Mouse (Mus musculus) lung, adult 18-20 months (tissue): ENCODE results near the gene Cenps.
"Not testable (repeated sequence)": the region's sequence is repeated elsewhere in the genome, so short reads cannot be mapped to it uniquely, and the experiment has no call there.

Source experiments
- DNase-seq, 2 experiments: peaks; one replicate each; pipeline ENCODE4 v3.0.0; 2022; ENCODE audit warnings: mixed read lengths in 2 of 2

Cenps gene

DNA sequence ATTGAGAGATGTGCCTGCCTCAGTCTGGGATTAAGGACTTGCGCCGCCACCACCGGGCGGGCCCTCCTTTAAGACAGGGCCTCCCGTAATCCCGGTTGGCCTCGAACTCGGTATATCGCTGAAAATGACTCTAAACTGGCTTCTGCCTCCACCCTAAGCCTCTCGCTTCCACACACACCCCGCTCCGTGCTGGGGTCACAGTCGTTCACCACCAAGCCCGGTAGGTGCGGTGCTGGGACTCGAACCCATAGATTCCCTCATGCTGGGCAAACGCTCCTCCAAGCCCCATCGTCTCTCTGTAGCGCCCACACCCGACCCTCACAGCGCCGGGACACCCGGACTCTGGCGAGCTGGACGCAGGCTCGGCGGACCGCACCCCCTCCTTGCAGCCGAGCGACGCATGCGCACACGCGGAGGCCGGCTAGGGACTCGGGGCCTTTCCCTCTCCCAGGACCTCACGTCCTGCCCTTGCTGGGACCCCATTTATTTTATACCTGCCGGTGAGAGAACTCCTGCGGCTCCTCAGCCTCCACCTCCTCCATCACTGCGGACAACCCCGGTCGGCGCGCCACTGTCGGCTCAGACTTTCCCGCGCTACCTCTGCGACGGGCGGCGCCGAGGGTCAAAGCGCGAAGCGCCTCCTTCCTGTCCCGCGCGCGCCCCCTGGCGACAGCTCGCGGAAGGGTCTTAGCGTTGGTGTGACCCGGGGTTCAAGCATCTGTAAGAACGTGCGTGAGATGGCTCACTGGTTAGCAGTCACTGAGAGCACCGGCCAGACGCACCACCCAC, at the start of gene Cenps:
Cenps (minus strand) TSS at position 648 of the 789 bp plus-strand sequence.
- DNase-seq = peak; percentile 83 to 88

DNA sequence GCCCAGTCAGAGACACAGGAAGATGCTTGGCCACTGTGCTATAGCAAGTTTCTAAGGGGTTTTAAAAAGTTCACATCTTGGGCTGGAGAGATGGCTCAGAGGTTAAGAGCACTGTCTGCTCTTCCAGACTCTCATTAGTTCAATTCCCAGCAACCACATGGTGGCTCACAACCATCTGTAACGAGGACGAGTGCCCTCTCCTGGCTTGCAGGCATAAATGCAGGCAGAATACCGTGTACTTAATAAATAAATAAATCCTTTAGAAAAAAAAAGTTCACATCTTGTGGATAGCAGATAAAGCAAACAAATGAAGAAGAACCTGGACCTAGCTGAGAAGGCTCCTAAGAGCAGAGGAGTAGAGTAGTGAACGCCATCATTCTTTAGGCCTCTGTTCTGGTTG, 45.3 kb upstream of the Cenps start:
- peak in 1 of 2 experiments; percentile 36 for DNase-seq

DNA sequence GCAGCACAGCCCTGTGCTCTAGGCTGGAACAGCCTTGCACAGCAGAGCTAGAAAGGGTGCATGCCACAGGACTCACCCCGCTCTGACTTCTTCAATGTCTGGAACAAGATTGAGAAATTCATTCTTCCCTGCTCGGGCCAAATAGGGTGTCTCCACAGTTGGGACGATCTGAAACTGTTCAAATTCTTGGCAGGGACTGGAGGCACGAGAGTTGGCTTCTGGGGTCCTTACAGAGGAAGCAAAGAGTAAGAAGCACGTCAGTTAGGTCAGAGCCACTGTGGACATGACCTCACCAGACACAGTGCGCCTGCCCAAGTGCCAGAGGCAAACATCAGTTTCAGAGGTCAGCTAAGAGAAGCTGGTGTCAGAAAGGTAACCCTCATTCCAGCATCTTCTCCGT, 44.8 kb upstream of the Cenps start:
- peak; percentile 58 to 60 for DNase-seq

DNA sequence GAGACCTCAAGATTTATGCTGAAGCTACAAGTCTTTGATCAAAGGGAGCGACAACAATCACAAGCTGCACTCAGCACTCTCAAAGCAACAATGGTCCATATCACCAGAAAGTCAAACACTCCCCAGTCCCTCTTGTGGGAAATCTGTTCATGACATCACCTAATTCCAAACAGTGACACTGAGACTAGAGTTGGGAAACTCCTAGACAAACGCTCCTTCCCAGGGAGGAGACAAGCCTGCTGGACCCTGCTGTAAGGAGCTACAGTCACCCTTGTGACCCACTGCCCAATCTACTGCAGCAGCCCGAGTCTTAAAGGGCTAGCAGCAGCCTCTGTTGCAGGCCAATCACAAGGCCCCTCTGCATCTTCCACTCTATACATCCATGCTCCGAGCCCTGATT, 42.1 kb upstream of the Cenps start:
- DNase-seq = peak in 1 of 2 experiments; percentile 56

DNA sequence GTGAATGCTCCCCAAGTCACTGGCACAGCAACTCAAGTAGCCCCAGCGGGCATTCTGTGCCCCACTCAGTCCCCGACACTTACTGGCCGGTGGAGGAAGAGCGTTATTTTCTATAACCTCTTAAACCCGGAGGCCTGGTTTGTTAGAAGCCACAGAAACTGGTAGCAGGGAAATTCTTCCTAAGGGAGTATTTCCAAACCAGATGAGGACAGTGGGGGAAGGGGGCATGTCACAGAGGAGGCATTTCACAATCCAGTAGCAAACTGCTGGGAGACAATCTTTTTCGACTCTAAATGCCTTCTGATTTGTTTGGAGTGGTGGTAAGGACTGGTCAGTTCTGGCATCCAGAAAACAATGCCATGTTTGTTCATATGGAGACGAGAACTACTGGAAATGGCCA, 41.7 kb upstream of the Cenps start:
- peak in 1 of 2 experiments; percentile 46 for DNase-seq

DNA sequence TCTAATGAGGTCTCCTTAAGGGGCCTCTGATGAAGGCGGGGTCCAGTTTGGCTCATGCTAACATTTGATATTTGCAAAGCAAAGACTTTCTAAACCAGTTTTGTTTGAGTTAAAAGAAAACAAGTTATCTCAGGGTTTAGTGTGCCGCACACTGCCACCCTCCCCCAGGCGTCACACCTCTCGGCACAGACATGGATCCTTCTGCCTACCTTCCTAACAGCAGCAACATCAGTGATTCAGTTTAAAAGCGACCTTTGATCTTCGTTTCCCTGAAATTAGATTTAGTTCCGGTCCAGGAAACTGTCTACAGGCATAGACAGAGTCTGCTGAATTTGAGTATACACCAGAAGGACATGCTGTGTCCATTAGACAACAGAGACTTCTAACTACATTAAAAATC, 40.9 kb upstream of the Cenps start:
- DNase-seq = no peak

DNA sequence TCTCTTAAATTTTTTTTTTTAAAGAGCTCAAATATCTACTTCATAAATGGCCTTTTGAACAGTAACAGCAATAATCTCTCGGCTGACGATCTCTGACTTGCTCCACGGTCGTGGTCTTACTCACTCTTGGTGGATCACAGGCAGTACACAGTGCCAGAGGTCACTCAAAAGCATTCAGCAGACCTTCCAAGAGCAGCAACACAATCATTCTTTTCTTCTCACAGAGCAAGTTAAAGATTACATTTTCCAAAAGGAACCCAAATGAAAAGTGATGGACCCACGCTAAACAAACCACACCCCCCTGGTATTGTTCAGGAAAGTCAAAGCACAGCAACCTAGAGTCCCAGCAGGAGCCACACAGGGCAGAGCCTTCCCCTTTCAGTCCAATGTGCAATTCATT, 39.6 kb upstream of the Cenps start:
- no peak for DNase-seq

DNA sequence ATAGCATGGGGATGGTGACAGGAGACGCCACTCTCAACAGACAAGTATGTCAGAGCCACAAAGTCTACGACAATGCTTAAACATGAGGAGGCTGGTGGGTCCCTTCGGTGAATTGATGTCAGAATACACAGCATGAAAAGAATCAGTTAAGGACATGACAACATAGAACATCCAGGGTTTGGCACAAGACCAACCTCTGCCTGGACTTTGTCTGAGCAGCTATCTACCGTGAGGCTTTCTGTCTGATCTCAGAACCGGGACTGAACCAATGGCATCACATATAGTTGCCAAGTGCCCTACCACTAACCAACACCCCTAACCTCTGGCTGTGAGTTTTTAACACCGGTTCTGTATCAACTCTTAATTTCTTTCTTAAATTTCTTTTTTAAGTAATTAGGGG, 39.2 kb upstream of the Cenps start:
- no peak for DNase-seq

DNA sequence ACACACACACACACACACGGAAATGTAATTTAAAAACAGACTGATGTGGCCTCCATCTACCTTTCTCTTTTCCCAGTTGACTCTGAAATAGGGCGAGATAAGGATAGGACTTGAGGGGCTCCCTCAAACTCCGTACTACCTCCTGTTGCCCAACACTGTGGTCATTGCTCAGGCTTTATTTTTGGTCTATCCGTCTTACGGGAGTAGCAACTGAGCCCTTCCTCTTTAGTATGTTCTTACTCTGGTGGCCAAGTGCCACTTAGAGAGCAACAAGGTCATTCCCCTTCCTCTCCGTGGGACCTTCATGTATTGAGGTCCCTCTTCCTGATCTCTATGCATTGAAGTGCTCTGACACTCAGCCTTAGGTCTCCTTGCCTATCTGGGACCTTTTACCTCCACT, 36.2 kb upstream of the Cenps start:
- DNase-seq = peak in 1 of 2 experiments; percentile 42

DNA sequence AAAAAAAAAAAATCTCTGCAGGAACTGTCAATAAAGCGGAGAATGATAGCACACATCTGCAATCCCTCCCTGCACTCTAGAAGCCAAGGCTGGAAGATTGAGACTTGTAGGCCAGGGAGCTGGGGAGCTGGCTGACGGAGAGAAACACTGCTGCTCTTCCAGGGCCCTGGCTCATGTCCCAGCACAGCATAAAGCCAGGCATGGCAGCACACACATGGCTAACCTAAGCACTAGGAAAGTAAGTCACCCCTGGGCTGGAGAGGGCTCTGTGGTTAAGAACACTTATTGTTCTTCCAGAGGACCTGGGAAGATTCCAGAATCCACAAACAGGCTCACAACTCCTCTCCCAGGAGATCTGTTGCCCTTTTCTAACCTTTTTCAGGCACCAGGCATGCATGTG, 35.2 kb upstream of the Cenps start:
- DNase-seq = peak; percentile 68 to 76

DNA sequence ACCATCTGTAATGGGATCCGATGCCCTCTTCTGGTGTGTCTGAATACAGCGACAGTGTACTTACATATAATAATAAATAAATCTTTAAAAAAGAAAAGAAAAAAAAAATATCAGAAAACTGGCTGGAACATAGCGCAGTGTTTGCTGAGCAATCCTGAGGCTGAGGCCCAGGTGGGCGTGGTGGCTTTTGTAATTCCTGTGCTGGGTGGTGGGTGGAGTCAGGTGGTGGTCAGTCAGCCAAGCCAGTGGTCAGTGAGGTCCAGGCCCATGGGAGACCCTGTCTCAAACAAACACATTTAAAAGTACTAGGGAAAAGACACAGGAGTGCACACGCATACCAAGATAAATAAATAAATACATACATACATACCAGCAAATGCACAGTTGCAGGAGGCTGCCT, 34.7 kb upstream of the Cenps start:
- DNase-seq = peak; percentile 67 to 72

DNA sequence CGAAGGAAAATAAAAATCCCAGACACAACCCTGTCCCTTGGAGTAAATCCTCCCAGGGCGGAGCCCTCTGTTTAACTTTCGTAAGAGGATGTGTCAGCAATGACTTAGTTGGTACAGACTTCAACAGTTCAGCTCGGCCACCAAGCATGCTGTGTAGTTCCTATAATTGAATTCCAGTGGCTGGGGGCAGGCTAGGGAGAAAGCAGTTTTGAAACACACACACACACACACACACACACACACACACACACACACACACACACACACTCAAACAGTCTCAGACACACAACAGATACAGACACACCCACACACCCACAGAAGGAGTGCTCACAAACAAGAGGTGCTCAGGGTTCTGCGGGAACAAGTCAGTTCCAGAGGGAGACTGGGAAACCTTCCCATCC, 34.2 kb upstream of the Cenps start:
- peak; percentile 62 to 74 for DNase-seq

DNA sequence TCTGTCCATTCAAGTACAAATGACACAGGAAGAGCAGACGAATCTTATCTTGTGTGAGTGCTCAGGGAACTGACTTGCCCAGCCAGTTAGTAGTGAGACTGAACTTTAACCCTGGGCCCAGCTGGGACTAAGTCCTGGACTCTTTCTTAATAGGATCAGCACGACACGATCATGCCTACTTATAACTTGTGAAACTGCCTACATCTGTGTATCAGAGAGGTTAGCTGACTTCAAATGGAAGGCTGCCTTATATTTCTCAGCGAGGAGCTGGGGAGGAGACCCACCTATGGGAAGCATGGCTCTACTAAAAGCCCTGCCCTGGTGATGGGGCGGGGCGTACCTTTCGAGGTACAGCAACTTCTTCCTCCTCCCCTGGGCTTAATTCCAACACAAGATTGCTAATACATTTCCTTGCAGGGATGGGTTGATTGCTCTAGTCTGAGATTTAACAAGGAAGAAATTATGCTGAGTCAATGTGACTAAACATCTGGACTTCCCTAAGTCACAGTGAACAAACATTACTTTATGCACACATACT, 33.0 kb upstream of the Cenps start:
- DNase-seq = peak; percentile 70 to 79

DNA sequence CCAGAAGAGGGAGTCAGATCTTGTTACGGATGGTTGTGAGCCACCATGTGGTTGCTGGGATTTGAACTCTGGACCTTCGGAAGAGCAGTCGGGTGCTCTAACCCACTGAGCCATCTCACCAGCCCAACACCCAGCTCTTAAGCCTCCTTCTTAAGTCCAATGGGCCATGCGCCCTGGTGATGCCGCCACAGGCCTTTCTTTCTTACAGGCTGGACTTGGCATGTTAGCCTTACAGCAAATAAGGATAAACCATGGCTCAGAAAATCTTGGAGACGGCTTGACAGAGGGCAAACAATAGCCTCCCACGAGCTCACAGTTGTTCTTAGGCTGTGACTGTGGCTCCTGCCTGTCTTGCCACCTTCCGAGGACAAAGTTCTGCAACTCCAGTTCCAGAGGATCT, 32.5 kb upstream of the Cenps start:
- not testable (repeated sequence) for DNase-seq

DNA sequence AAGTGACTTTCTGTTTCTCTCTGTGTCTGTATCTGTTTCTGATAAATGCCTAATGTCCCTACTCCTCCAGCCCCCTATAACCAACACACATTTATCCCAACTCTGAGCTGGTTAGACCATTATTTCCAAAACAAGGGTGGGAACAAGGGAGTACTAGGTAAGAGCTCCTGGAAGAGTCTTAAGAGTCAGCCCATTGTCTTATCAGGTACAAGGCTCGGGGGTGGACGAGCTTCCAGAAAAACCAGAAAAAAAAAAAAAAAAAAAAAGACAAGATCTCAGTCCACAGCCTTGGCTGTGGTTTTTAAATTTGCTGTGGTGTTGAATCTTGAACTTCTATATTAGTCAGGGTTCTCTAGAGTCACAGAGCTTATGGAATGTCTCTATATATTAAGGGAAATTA, 30.6 kb upstream of the Cenps start:
- DNase-seq = no peak

DNA sequence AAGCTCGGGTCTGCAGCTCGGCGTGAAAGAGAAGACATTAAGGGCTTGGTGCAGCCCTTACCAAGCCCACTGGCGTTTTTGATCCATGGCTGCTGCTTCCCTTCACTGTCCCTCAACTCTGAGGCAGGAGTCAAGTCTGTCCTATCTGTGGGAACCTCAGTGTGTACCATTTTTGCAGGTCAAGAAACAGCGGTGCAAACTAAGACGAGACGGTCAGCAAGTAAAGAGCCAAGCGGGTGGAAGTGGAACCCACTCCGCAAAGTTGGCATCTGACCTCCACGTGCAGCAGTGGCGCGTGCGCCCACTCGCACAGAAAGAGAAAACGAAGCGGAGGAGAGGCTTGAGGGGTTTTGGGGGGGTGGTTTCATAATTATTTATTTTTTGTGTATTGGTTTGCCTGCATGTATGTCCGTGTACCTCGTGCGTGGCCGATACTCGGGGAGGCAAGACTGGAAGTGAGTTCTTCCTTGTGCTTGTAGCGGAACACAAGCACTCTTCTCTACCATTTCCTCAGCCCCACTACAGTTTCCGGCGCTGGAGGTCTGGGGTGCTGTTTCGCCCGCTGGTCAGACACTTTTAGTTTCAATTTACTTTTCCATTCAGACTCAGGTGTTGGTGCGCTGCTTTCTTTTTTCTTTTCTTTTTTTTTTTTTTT, 29.7 kb upstream of the Cenps start:
- peak; percentile 49 to 57 for DNase-seq

DNA sequence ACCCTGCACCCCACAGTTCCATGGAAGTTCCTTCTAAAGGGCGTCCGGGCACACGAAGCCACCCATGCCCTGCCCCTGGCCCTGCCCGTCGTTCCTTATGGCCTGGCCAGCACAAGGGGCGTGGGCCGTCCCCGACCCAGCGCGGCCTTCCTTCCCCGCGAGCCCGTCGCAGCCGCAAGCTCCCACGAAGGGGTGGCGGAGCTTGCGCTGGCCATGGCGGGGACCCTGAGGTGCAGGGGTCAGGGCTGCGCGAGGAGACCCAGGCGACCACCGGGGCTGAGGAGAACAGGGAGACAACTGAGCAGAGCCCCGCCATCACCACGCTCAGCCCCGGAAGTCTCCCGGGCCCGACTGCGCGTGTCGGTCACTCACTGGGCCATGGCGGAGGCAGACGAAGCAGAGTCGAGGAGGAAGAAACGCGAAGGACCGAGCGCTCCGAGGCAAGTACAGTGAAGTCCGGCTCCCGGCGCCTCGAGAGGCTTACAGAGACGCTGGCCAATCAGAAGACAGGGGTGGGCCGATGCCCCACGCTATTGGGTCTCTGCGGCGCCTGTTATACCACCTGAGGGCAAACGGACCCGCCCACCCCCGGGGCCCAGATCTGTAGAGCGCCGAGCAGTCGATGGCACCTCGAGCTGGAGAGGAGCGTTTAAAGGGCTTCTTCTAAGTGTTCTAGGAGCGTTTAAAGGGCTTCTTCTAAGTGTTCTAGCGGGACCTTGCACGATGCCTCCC, 29.0 kb upstream of the Cenps start, which contains the start of gene Pgd:
Pgd (minus strand) TSS at position 557 of the 732 bp plus-strand sequence.
- DNase-seq = peak; percentile 98

DNA sequence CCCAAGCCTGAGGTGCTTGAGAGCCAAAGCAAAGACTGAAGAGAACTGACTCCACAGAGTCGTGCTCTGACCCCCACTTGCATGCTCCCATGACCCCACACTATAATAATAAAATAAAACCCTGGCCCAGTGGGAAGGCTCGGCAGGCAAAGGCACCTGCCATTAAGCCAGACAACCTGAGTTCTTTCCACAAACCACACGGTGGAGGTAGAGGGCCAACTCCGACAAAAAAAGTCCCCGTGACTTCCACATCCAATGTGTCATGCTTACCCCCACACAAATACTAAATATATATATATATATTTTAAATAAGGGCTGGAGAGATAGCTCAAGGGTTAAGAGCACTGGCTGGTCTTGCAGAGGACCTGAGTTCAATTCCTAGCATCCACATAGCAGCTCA, 26.7 kb upstream of the Cenps start:
- DNase-seq = peak in 1 of 2 experiments; percentile 30

DNA sequence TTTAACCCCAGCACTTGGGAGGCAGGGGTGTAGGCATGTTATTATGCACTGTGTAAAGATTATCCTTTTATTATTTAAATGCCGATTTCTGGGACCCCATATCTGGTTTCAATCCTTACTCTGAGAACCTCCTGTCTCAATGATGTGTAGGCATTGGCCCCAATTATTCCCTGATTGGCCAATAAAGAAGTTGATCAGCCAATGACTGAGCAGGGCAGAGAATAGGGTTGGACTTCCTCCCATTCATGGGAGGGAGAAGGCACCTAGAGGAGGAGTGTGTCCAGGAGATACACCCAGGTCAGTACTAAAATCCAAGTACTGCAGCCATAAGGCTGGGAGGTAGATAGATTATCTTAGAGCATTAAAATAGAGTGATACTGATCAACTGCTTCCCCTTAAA, 25.8 kb upstream of the Cenps start:
- no peak for DNase-seq

DNA sequence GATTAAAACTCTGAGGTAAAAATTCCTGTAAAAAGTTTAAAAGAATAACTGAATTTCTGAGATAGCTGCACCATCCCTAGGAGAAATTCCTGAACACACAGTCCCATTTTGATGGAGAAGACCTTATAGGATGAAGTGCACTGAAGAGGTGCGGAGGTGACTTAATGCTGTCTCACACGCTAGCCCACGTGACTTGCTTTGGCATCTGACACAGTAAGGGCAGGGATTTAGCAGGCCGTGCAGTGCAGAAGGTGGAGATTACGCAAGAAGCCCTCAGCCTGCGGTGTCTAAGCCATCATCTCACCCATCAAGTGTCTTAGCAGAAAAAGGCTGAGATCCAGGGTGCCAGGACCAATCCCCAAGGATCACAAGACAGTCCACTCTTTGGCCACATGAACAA, 23.7 kb upstream of the Cenps start:
- DNase-seq = peak; percentile 39 to 50

DNA sequence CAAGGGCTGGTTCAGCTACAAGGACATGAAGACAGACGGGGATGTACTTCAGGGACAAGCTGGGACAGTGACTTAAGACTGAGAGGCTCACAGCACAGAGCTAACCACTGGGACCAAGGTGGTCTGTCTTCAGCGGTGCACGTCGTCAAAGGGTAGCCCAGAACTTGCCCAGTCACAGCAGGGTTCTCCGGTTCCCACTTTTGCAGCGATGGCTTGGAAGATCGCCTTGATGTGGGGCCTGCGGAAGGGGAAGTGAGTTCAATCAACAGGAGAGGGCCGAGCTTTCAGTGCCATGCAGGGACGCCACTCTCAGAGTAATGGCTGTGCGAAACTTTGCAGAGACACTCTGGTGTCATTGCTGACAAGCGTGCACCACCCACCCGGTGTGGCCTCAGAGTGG, 22.5 kb upstream of the Cenps start:
- no peak for DNase-seq

DNA sequence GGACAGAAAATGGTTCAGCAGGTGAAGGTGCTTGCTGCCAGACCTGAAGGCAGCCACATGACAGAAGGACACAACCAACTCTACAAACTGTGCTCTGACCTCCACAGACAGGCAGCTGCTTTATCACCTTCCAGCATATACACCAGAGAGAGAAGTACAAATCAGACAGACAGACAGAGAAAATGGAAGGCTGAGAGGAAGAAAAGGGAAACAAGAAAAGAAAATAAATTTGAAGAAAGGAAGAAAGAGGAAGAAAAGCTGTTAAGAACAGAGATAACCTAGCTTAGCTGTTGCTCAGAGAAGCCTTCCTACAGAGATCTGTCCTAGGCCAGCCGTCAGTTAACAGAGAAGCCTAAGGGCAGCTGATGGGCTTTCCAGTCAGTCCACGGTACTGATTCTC, 21.8 kb upstream of the Cenps start:
- DNase-seq = no peak

DNA sequence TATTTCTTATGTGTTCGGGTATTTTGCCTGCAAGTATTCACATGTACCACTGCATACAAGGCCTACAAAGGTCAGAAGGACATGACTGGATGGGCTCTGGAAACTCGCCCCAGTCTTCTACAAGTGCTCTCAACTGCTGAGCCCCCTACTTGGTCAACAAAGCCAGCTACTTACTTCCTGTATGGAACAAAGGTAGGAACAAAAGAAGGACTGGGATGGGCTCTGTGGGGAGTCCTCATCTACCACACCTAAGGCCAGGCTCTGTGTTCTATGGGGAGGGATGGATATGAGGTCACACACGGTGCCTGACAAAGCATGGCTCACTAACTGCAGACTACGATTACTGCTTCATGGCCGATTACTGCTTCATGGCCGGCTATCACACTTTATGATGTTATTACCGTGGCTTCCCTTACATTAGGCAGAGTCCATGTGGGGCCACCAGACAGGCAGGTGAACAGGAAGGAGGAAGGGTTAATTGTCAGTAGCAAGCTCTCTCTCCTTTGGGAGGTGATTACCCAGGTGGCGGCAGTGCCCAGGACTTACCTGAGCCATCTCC, 20.1 kb upstream of the Cenps start:
- DNase-seq = no peak
